Mouse (Mus musculus) small intestine, adult 2 months (tissue): ENCODE data around the gene Gpc3.

ENCODE experiments used
- CTCF ChIP-seq: fragments of 200-500 bp; IDR thresholded peaks from 2 replicates; pipeline ENCODE4 v1.5.1; 2012; ENCODE audit warnings: low read depth, mild to moderate bottlenecking, control low read depth, inconsistent platforms, low read length, moderate library complexity, mixed read lengths; ENCODE audit not compliant: insufficient replicate concordance, insufficient read length; ENCODE audit errors: extremely low read depth
- POLR2A ChIP-seq: fragments of 200-500 bp; IDR thresholded peaks from 2 replicates; pipeline ENCODE4 v1.6.1; 2012; ENCODE audit warnings: low read depth, mild to moderate bottlenecking, control low read depth, inconsistent platforms, low read length, moderate library complexity

DNA sequence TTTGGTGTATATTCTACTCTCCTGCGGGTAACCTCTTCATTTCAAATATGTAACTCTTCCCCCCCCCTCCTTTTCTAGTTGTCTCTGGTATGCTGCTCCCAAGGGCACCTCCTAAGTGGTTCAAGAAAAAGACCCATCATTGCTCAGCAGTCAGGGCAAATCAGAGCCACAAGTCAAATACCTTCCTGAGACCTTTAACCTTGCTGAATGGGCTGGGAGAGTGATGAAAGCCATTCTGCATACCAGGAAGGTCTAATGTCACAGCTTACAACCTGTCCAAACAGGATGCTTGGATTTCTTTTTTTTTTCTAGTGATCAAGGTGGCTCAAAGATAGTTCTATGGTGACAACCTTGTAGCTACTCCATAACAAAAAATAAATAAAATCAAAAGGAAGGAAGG lies 80.0 kb downstream of the Gpc3 start:
- TF ChIP-seq CTCF (no peak), POLR2A (no peak)
